Mouse (Mus musculus): Measurements from ENCODE around the gene Abcg5. TPM values are rescaled to one million over a fixed set of nuclear protein-coding genes. Genes with fewer than 3 reads are reported as not detected.

Gene Abcg5
- polyA plus RNA-seq, 1 experiment, result 0.10 TPM

DNA sequence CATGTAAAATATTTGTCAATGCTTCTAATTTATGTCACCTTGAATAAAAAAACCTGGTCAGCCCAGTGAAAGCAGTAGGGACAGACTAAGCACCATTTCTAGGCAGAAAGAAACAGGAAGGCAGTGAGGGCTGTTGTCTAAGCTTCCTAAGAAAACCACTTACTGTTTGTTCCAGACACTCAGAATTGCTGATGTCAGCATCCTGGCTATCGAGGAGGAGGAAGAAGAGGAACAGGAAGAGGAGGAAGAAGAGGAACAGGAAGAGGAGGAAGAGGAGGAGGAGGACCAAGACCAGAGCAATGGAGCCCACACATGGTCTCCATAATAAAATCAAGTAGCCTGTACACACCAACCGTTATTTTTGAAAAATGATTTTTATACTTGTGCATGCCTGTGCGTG, 36.3 kb upstream of the Abcg5 start:
- TF ChIP-seq CTCF (IDR thresholded peaks at IDR 0.05; ENCODE audit: borderline replicate concordance, insufficient read depth, low read depth, low read length), result no peak
- no peak for TF ChIP-seq POLR2A (IDR thresholded peaks at IDR 0.05; ENCODE audit: borderline replicate concordance, insufficient read depth, low read length)
- no peak overlapping the region for H3K4me3 ChIP-seq (replicated peaks; ENCODE audit: insufficient read depth, low read depth, low read length)
- DNase-seq, result no peak
- H3K27me3 ChIP-seq (ENCODE audit: control insufficient read depth, insufficient read depth, low read length), result no peaks in the 10 kb centered on the region
- 86% methylated on average over 3 of the region's 3 CpGs for WGBS
- H3K27ac ChIP-seq (ENCODE audit: insufficient read depth, low read length), result no peak overlapping the region
- no peaks in the 10 kb centered on the region for H3K4me1 ChIP-seq (ENCODE audit: control insufficient read depth, insufficient read depth, low read length)

DNA sequence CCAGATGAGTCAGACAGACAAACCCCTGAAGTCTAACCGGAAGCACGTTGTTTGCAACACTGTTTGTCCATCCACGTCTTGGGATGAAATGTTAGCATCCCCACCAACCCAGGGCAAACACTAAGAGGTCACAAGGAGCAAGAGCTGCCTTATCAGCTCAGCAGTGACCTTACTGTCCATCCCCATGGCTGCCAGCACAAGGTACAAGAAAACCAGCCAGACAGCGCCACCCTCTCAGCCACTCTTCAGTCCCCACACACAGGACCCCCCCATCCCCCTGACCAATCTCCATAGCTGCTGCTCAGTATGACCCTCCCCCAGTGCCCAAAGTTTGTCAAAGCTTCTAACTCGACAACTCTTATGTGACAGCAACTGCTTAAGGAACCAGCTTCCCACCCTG, 34.6 kb upstream of the Abcg5 start:
- H3K4me3 ChIP-seq (replicated peaks; ENCODE audit: insufficient read depth, low read depth, low read length), result no peak overlapping the region
- TF ChIP-seq CTCF (IDR thresholded peaks at IDR 0.05; ENCODE audit: borderline replicate concordance, insufficient read depth, low read depth, low read length) (no peak), POLR2A (IDR thresholded peaks at IDR 0.05; ENCODE audit: borderline replicate concordance, insufficient read depth, low read length) (no peak)
- no peak for DNase-seq
- H3K27ac ChIP-seq (ENCODE audit: insufficient read depth, low read length), result no peak overlapping the region
- no peaks in the 10 kb centered on the region for H3K4me1 ChIP-seq (ENCODE audit: control insufficient read depth, insufficient read depth, low read length)
- 91% methylated on average over 5 of the region's 5 CpGs for whole genome bisulfite sequencing
- H3K27me3 ChIP-seq (ENCODE audit: control insufficient read depth, insufficient read depth, low read length), result no peaks in the 10 kb centered on the region

DNA sequence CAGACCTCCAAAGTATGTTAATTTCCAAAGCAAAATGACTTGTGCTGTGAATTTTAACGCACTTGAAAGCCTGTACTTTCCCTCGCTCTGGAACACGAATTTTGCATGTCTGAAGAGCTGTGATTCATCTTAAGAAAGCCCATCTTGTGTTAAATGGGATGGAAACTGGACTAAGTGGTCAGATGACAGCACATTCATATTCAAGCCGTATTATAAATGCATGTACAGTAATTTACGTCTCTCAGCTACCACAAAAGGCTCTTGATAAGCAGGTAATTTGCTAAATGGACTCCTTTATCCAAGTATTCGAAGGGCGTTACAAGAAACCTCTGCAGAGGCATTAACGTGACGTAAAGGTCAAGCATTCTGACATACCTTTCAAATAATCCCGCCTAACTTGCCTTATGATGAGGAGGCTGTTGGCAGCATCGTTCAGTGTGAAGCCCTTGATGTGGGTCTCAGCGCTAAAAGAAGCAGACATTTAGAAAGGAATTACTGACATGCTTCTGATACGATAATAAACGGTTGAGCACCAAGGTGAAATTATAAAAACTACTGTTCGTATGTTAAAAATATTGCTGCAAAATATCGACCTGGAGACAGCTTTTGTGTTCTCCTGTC, 33.6 kb upstream of the Abcg5 start:
- WGBS, result 59% methylated on average over 16 of the region's 16 CpGs

DNA sequence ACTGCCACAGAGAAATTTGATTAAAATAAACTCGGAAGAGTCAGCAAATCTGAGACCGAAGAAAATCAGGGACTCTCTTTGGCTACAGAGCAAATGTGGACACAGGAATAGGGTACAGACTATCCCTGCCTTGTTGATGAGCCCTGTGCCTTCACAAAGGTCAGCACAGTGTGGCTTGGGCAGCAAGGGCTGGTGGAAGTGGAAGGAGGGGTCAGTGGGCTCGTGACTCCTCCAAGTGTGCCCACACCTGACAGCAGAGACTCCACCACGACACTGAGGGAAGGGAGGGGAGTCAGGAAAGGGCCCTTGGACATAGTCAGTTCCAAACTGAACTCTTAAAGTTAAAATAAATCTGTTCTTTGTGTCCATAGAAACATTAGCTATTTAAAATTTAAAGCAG, 32.1 kb upstream of the Abcg5 start:
- 74% methylated on average over 4 of the region's 4 CpGs for WGBS
- Histone ChIP-seq H3K4me3 (replicated peaks; ENCODE audit: insufficient read depth, low read depth, low read length) (no peak overlapping the region), H3K27me3 (ENCODE audit: control insufficient read depth, insufficient read depth, low read length) (no peaks in the 10 kb centered on the region), H3K4me1 (ENCODE audit: control insufficient read depth, insufficient read depth, low read length) (no peaks in the 10 kb centered on the region), H3K27ac (ENCODE audit: insufficient read depth, low read length) (no peak overlapping the region)
- no peak for DNase-seq
- TF ChIP-seq POLR2A (IDR thresholded peaks at IDR 0.05; ENCODE audit: borderline replicate concordance, insufficient read depth, low read length), result no peak
- TF ChIP-seq CTCF (IDR thresholded peaks at IDR 0.05; ENCODE audit: borderline replicate concordance, insufficient read depth, low read depth, low read length), result no peak

More for the DNA sequence above, 33.6 kb upstream of the Abcg5 start:
- H3K4me1 ChIP-seq (ENCODE audit: control insufficient read depth, insufficient read depth, low read length), result no peaks in the 10 kb centered on the region
- no peak overlapping the region for H3K27ac ChIP-seq (ENCODE audit: insufficient read depth, low read length)
- no peak overlapping the region for H3K4me3 ChIP-seq (replicated peaks; ENCODE audit: insufficient read depth, low read depth, low read length)
- no peak for TF ChIP-seq CTCF (IDR thresholded peaks at IDR 0.05; ENCODE audit: borderline replicate concordance, insufficient read depth, low read depth, low read length)
- no peak for TF ChIP-seq POLR2A (IDR thresholded peaks at IDR 0.05; ENCODE audit: borderline replicate concordance, insufficient read depth, low read length)
- H3K27me3 ChIP-seq (ENCODE audit: control insufficient read depth, insufficient read depth, low read length), result no peaks in the 10 kb centered on the region
- DNase-seq, result no peak

DNA sequence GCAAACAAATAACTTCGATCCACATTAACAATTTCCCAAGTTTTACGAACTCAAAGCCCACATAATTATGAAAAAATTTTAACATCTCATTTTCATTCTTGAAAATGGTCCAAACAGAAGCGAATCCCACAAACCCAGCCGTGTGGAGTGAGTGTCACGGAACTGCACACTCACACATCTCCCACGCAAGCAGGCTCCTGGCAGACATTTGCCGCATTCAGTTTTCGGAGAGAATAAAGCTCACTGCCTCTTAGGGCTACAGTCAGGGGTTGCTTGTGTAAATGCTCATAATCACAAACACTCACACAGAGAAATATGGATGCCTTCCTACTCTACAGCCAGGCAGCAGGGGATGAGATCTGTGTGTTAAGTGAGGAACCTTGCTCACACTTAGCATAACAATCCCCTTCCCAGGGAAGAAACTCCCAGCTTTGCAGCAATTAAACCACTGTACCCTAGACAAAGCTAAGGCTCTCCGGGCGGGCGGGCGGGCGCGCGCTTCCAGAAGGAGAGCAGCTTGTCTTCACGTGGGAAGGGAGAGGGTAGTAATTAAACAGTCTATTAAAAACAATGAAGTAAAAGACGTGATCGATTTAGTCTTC, 30.9 kb upstream of the Abcg5 start:
- Histone ChIP-seq H3K4me3 (replicated peaks; ENCODE audit: insufficient read depth, low read depth, low read length) (no peak overlapping the region), H3K4me1 (ENCODE audit: control insufficient read depth, insufficient read depth, low read length) (no peaks in the 10 kb centered on the region), H3K27me3 (ENCODE audit: control insufficient read depth, insufficient read depth, low read length) (no peaks in the 10 kb centered on the region), H3K27ac (ENCODE audit: insufficient read depth, low read length) (no peak overlapping the region)
- WGBS, result 72% methylated on average over 18 of the region's 18 CpGs
- no peak for TF ChIP-seq POLR2A (IDR thresholded peaks at IDR 0.05; ENCODE audit: borderline replicate concordance, insufficient read depth, low read length)
- TF ChIP-seq CTCF (IDR thresholded peaks at IDR 0.05; ENCODE audit: borderline replicate concordance, insufficient read depth, low read depth, low read length), result no peak
- DNase-seq, result no peak

DNA sequence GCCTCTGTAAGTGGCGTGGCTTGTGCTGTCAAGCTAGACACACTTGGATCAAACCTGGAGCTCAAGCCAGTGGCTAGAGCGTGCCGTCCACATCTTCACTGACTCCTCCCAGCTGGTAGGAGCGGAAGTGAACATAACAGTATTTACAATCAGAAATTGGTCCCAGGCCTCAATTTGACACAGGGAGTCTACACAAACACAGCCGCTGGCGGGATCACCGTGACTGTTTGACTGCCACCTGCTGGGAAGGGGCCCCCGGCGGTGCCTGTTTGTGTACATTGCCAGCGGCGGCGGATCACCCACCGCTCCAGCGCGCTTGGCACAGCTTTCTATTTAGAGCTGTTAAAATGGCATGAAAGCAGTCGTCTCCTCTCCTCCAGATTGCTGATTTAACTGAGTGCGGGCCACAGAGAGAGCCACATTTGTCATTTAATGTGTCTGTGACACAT, 26.6 kb upstream of the Abcg5 start:
- H3K27ac ChIP-seq (ENCODE audit: insufficient read depth, low read length), result no peak overlapping the region
- H3K4me3 ChIP-seq (replicated peaks; ENCODE audit: insufficient read depth, low read depth, low read length), result no peak overlapping the region

DNA sequence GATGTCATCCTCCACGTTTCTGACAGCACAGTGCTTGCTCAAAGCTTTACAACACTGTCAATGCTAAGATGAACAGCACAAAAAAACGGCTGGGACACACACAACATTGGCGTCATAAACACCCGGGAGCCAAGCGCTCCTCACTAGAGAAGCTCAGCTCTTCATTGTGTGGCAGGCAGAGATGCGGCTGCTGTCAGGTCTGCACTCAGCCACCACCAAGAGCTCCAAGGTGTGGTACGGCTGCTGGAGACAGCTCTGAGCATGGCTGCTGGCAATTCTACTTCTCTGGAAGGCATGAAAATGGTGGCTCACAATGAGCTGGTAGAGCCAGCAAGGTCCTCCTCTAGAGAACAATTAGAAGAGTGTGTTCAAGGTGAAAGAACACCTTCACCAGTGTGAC, 26.0 kb upstream of the Abcg5 start:
- Histone ChIP-seq H3K4me1 (ENCODE audit: control insufficient read depth, insufficient read depth, low read length) (no peaks in the 10 kb centered on the region), H3K27me3 (ENCODE audit: control insufficient read depth, insufficient read depth, low read length) (no peaks in the 10 kb centered on the region), H3K27ac (ENCODE audit: insufficient read depth, low read length) (no peak overlapping the region), H3K4me3 (replicated peaks; ENCODE audit: insufficient read depth, low read depth, low read length) (no peak overlapping the region)
- DNase-seq, result no peak
- no peak for TF ChIP-seq POLR2A (IDR thresholded peaks at IDR 0.05; ENCODE audit: borderline replicate concordance, insufficient read depth, low read length)
- TF ChIP-seq CTCF (IDR thresholded peaks at IDR 0.05; ENCODE audit: borderline replicate concordance, insufficient read depth, low read depth, low read length), result no peak
- 64% methylated on average over 7 of the region's 7 CpGs for WGBS

More for the DNA sequence above, 26.6 kb upstream of the Abcg5 start:
- H3K27me3 ChIP-seq (ENCODE audit: control insufficient read depth, insufficient read depth, low read length), result no peaks in the 10 kb centered on the region
- 28% methylated on average over 17 of the region's 17 CpGs for WGBS
- no peaks in the 10 kb centered on the region for H3K4me1 ChIP-seq (ENCODE audit: control insufficient read depth, insufficient read depth, low read length)
- TF ChIP-seq POLR2A (IDR thresholded peaks at IDR 0.05; ENCODE audit: borderline replicate concordance, insufficient read depth, low read length) (no peak), CTCF (IDR thresholded peaks at IDR 0.05; ENCODE audit: borderline replicate concordance, insufficient read depth, low read depth, low read length) (no peak)
- DNase-seq, result peak in 1 of 2 experiments; percentile 17

DNA sequence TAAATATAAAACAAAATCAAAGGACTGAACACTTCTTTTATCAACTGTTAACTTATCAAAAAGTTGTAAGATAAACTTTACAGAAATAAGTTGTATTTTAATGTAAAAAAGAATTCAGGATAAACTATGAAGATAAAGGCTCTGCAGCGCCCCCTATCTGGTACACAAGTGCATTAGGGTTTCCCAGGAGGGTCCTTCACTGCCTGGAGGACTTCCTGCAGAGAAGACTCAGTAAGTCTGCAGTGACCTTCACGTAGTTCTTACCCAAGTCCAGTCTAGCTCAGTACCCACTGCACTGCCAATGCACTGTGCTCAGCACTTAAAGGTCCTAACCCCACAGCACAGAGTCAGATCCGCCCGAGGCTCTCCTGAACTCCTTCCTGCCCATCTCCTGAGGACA, 24.6 kb upstream of the Abcg5 start:
- no peak for TF ChIP-seq POLR2A (IDR thresholded peaks at IDR 0.05; ENCODE audit: borderline replicate concordance, insufficient read depth, low read length)
- TF ChIP-seq CTCF (IDR thresholded peaks at IDR 0.05; ENCODE audit: borderline replicate concordance, insufficient read depth, low read depth, low read length), result peak; percentile 21; the same call in 1 of the 2 replicates
- DNase-seq, result no peak
- no peak overlapping the region for H3K27ac ChIP-seq (ENCODE audit: insufficient read depth, low read length)
- no peak overlapping the region for H3K4me3 ChIP-seq (replicated peaks; ENCODE audit: insufficient read depth, low read depth, low read length)
- H3K27me3 ChIP-seq (ENCODE audit: control insufficient read depth, insufficient read depth, low read length), result no peaks in the 10 kb centered on the region
- no peaks in the 10 kb centered on the region for H3K4me1 ChIP-seq (ENCODE audit: control insufficient read depth, insufficient read depth, low read length)
- 67% methylated on average over 4 of the region's 4 CpGs for WGBS

All from cerebellum, adult 2 months (tissue).